Mouse (Mus musculus) cerebellum, postnatal 14 days (tissue): ENCODE results near the gene Prkag3.

ENCODE experiments used
- DNase-seq, 2 experiments: peaks; one replicate each; pipeline ENCODE4 v3.0.0; 2021; ENCODE audit warnings: mixed read lengths in 2 of 2

The Prkag3 gene

DNA sequence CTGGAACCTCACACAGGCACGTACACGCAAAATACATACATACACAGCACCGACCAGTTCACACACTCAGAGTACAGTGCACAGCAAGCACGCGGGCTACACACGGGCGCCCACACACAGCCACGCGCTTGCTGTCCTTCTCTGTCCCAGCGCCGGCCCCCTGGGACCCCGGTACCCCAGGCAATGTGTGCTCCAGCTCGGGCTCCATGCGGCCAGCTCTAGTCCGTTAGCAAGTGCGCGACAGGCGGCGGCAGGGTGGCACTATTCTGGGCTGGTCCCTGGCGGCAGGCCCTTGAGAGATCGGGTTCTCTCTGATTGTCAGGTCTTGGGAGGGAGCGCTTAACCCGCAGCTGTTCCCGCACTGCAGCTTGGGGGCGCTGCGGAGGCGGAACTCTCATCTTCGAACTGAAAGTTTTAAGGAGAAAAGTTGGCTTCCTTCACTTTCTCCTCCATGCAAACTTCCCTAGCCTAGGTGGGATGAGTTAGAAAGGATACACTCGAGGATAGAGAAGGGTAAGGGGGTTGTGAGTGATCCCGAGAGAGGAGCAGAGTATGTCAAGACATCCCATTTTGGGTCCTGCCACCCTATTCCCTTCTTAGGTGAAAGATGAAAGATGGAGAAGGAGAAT is at the start of gene Prkag3:
Gene Prkag3 (minus strand): TSS at position 579 of the 629 bp plus-strand sequence.
- DNase-seq: peak; percentile 15 to 56

DNA sequence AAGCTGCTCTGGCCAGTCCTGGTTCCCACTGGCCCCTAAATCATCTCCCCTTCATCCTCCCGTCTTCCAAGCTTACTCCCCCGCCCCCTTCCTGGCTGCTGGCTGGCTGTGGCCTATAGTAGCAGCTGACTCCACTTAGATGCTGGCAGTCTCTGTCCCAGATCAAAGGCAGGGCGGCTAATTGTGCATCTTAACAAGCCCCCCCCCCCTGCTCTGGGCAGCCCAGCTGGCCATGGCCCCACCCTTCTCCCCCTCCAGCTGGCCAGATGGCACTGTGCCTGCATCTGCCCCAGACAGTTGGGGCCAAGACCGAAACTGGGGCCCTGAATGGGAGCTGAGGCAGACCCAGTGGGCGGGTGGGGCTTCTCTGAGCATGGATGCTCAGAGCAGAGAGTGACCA is 48.4 kb upstream of the Prkag3 start:
- DNase-seq: peak; percentile 54 to 68

DNA sequence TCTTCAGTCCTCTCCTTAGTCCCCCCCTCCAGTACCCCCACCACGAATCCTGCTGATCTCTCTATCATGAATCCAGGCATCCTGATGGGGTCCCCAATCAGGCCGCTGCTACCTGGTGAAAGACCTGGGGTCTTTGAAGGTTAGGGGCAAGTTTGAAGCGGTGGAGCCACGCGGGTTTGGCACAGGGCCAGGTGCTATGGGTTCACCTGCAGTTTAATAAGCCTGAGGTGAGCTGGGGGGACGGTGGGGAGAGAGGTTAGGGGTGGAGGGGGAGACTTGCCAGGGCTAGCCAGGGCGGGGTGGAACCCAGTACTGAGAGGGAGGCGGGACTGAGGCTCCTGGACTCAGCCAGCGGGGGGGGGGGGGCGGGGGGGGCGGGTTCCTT is 46.1 kb upstream of the Prkag3 start:
- peak in 1 of 2 experiments; percentile 50 for DNase-seq

DNA sequence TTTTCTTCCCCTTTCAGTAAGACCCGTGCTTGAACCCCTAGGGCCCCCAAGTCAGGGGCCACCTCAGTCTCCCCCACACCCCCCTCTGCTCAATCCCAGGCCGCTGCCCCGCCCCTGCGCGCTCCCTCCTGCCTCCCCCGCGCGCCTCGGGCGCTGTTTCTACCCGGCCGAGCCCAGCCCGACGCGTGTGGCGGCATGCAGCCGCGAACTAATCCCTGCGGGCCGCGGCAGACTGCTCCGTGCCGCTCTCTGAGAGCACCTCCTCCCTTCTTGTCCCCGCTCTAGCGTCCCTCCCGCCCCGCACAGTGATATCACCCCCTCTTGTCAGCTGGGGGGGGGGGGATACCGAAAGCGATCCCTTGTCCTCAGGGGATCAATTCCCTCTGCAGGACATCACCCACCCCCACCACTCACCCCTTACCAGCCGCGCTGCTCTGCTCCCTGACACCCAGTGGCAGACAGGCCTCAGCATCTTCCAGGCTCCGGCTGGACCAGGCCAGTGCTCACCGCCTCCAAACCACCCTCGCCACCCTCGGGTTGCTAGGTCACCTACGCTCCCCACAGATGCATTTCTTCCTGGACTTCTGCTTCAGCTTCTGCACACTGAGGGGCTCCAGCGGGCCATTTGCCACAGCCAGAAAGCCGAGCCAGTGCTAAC is 45.6 kb upstream of the Prkag3 start:
- DNase-seq: no peak

DNA sequence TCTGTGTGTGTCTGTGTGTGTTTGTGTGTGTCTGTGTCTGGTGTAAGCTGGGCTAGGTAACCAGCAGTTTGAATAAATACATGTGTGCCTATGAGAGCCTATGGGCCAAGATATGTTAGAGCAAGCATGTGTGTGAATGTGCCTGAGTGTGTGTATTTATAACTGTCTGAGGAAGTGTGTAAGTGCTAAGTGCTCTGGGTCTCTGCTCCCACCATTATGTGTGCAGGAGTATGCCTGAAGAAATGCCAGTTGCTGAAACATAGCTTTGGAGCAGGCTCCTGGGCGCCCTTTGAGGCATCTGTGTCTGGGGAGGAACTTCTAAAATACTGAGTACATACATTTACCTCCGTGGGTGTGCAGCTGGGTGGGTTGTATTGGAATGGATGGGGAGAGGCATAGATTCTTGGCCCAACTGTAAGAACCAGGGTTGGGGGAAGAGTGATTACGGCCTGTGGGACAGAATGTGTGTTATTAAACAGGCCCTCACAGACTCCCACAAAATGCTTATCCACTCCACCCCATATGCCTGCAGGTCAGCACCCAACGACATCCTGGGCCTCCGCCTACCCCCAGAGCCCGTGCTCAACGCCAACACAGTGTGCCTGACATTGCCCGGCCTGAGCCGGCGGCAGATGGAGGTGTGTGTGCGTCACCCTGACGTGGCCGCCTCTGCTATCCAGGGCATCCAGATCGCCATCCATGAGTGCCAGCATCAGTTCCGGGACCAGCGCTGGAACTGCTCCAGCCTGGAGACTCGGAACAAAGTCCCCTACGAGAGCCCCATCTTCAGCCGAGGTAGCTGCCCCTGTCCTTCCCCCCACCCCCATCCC is 44.0 kb upstream of the Prkag3 start:
- peak in 1 of 2 experiments; percentile 38 for DNase-seq

DNA sequence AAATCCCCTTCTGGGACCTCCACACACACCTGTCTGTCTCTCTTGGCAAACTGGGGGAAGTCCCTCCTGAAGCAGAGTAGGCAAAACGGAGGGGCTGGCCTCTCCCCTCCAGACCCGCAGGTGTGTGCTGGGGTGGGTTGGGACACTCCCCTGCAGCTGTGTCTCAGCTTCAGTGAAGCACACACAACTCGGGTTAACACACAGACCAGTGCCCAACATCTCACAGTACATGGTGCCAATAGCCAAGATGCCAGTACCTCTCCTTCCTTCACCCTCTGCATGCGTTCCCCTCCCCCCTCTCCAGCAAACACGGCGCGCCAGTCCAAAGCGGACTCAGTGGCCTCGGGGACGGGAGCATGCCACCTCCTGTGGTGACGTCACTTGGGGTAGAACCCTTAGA is 42.2 kb upstream of the Prkag3 start, which contains the start of gene Wnt10a:
Gene Wnt10a (plus strand): TSS at position 268 of the 400 bp plus-strand sequence.
- peak in 1 of 2 experiments; percentile 30 for DNase-seq

DNA sequence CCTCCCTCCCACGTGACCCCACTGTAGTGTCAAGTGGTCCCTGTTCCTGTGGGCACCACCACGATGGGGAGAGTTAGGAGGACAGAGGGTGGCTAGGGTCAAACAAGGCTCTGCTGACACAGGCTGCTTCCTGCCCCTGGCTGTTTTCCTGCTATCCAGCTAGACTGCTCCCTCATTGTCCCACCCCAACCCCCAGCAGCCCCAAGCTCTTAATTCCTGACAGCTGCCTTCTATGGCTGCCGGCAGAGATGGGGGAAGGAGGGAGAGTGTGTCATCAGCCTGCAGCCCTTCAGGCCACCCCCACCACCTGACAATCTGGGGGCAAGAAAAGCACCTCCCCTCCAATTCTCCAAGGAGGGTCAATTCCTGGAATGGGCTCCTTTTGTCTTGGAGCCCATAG is 41.1 kb upstream of the Prkag3 start:
- no peak for DNase-seq

DNA sequence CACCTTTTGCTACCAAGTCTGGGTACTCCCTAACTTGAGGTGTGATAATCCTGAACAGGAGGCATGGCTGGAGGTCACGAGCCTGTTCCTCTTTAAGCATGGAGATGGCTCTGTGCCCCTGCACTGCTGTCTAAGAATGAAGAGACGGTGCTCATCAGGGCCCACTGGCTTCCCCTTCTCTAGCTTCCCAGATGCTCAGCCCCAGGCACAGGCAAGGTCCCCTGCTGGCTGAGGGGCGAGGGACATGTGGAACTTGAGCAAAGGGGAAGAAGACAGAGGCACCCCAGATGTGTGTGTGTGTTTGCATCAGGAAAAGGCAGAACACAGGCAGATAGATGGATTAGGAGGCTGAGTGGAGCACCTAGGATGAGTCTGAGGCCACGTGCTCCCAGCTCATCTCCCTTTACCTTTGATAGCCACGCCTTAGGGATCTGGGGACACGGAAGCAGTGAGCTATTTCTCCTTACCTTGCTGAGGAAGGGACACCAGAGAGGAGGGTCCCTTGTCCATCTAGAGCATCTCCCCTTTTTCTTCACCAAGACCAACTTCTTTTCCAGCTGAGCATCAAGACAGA is 39.7 kb upstream of the Prkag3 start:
- DNase-seq: no peak

DNA sequence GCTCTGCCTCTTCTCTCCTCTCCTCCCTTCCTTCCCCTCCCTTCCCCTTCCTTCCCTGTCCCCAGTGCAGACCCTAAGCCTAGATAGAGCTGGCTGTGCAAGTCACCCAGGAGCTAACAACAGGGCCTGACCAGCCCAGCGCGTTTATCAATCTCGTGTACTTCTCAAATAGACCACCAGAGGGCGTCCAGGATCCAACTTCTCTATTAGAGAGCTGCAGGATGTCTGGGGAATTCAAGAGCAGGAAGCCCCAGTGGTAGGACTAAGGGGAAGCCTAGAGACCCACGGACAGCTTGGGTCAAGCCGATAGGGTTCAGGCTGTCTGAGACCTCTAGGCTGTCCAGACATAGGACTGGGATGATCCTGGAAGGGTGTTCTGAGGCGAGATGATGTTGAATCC is 38.8 kb upstream of the Prkag3 start:
- peak; percentile 89 to 91 for DNase-seq

DNA sequence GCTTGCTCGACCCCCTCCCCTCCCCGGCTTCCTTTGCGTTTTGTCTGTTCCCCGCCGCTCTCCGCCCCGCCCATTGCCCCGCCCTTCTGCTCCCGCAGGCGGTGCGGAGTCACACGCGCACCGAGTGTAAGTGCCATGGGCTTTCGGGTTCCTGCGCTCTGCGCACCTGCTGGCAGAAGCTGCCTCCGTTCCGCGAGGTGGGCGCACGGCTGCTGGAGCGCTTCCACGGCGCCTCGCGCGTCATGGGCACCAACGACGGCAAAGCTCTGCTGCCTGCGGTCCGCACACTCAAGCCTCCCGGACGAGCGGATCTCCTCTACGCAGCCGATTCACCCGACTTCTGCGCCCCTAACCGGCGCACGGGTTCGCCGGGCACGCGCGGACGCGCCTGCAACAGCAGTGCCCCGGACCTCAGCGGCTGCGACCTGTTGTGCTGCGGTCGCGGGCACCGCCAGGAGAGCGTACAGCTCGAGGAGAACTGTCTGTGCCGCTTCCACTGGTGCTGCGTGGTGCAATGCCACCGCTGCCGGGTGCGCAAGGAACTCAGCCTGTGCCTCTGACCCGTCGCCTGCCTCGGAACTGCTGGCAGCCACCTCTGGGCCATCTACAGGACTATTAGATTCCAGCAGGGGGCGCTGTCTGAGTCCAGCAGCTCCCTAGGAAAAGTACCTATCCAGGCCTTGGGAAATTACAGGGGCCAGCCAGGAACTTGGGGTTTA is 35.2 kb upstream of the Prkag3 start:
- DNase-seq: peak; percentile 56 to 78

DNA sequence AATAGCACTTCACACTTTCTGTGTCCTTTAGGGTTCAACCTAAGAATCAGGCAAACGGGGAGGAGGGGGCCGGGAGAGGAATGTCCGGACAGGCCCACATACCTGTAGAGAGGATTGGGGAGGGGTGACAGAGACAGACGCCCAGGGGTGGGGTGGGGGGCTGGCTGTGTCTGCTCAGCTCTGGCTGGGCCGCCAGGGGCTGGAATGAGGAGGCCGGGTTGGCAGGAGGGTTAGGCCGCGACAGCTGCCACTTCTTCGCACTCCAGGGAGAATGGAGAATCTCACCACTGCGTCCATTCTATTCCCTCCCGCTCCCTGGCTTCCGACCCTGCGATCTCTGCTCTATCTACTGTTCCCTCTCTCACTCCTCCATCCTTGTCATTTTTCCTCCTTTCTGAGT is 34.5 kb upstream of the Prkag3 start:
- no peak for DNase-seq

DNA sequence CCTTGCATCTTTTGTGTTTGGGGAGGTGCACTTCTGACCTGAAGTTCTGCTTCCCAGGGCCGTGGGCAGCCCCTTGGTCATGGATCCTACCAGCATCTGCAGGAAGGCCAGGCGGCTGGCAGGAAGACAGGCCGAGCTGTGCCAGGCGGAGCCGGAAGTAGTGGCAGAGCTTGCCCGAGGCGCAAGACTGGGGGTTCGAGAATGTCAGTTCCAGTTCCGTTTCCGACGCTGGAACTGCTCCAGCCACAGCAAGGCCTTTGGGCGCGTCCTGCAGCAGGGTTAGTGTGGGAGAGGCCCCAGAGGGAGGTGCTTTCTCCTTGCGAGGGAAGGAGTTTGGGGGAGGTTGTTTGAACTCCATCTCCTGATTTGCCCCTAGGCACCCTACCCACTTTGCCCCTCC is 33.0 kb upstream of the Prkag3 start:
- DNase-seq: no peak

DNA sequence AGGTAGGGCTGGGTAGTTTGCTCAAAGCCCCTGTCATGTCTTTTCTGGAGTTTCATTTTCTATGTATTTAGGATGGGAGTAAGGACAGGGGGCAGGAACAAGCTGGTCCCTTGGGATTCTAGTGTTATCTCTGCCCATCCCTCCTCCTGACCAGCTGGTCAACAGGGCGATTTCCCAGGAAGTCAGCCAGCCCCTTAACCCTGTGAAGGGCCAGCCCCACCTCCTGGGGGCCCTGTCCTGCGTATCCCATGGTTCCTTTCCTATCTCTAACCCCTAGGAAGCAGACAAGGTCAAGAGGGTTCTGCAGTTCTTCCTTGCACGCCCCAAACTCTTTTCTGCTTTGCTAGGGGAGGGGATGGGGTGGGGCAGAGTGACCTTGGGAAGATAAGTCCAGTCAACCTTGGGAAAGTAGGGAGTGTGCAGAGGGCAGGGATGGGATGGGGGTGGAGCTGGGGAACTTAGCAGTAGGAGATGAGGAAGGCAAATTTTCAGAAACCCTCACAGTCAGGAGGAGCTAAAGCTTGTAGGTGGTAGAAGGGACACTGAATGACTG is 30.0 kb upstream of the Prkag3 start:
- no peak for DNase-seq

DNA sequence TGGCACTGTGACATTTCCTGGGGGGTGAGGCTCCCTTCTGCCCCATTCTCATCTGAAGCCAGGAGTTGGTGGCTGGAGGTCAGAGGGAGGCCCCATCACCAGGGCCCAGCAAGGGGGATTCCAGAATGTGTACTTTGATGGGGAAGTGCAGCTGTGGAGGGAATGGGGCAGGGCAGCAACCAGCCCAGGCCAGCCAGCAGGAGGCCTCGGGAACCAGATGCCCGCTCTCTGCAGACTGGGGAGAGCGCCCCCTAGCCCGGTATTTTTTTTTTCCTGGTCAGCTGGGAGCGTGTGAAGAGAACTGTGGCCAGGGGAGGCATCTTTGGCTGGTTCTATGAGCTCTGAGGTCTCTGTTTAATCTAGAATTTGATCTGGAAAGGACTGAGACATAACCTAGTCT is 26.8 kb upstream of the Prkag3 start:
- peak in 1 of 2 experiments; percentile 47 for DNase-seq

DNA sequence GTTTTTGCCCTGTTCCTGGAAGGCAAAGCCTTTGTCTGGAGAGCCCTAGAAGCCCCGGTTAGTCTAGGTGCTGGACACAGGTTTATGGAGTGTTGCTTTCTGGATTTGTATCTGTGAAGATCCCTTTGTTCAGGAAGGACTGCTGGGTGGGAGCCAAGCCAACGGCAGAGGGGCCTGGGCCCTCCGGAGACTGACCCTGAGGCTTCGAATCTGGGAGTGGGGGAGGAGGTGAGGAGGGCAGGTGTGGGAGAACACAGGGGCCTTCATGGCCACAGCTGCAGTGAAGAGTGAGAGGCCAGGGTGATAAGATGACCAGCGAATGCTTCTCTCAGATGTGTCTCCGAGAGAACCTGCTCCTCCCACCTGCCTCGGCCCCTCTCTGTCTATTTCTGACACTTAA is 25.0 kb upstream of the Prkag3 start:
- no peak for DNase-seq

DNA sequence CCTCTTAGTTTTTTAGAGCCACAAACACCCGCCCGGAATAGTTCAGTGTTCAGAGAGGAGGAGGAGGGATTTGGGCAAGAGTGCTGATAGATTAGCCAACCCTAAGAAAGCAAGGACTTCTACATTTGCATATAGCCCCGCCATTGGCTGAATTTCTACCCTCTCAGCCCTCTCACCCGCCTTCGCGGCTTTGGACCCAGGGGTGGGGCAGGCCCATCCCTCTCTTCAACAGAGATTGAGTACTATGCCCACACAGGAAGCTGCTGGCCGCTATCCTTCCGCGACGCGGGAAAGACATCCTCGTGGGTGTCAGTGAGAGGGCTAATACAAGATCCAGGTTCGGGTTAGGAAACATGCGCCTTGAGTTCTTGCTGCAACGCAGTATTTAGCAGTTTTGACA is 24.1 kb upstream of the Prkag3 start:
- peak; percentile 74 to 76 for DNase-seq

DNA sequence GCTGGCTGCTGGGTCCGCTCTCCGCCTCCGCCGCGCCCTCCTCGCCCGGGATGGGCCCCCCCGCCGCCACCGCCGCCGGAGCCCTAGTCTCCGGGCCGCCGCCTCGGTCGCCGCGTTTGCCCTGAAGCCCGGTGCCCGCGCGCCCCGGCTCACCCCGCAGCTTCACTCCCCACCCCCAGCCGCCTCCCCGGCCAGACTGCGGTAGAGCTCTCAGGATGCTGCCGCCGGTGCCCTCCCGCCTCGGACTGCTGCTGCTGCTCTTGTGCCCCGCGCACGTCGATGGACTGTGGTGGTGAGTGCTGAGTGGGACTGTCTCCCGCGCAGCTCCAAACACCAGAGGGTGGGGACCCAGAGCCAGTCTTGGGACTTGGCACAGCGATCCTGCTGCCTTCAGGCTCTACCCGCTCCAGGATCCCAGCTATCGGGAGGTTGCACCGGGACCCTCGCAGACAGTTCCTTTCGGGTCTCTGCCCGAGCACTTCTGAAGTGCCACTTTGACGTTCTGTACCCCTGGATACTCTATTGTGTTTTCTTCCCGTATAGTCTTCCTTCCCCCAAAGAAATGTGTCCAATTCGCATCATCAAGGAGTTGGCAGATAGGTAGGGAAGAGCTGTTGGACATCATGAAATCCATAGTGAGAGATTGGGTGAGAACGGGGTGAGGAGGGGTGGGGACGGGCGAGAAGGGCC is 23.1 kb upstream of the Prkag3 start:
- no peak for DNase-seq

DNA sequence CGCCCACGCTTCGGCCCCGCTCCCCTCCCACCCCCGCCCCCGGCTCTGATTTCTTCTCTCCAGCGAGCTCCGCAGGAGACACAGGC is 22.7 kb upstream of the Prkag3 start, which contains the start of gene Wnt6:
Gene Wnt6 (plus strand): TSS at position 48 of the 86 bp plus-strand sequence.
- DNase-seq: no peak

DNA sequence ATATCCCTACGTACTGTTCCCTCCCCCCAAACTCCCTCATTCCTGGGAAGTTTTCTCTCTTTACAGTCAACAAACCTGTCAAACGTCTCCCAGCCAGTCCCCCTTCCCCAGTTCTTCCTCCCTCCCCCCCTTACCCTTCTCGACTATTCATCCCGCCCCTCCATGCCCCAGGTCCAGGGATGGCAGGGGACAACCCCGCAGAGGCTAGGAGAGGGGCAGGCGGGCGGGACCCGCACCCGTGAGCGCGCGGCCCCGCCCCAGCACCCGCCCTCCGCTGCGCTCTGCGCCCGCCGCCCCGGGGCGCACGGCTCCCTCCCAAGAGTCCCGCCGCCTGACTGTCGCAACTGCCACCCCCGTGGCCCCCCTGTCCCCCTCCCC is 22.4 kb upstream of the Prkag3 start:
- no peak for DNase-seq

DNA sequence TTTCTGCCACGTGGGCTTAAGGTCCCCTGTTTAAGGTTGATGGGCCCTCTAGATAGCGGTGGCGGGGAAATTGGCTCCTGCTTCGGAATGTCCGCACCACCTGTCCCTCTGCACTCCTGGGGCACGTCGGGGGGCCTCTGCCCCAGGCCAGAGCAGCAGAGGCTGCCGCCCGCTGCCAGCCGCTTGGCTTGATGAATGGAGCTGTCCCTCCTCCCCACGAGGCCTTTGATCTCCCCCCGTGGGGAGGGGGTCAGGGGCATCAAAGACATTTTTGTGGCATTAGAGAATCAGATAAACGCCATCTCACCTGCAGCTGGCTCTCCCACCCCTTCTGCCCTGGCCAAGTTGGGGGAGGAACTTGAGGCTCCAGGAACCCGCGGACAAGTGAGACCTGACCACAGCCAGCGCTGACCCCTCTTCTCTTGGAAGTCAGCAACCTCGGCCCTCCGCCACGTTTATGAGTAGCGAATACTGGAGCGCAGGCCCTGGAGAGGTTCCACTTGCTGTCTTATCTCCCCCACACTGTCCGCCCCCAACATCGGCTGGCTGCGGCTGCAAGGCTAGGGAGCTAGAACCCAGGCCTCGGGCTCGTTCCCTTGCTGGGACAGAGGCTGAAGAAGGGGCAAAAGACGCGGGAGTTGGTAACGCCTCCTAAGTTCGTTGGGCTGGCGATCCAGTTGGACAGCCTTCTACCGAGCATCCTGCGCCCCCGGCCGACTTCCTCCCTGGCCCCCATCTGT is 21.9 kb upstream of the Prkag3 start:
- no peak for DNase-seq

DNA sequence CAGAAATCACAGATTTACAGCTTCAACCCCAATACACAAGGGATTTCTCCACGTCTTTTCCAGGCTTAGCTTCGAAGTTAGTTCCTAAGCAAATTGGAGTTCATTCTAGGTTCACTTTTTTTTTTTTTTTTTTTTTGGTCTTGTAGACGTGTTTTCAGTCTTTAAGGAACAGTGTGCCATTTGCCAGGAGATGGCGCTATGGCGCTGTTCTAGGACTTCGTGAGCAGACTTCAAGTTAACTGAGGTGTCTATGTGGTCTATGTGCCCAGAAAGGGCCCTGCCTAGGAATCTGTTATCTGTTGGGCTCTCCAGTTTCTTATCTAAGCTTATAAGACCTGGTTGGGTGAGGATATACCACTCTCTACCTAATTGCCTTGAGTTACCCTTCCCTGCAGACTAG is 14.1 kb upstream of the Prkag3 start:
- DNase-seq: peak; percentile 67 to 80

DNA sequence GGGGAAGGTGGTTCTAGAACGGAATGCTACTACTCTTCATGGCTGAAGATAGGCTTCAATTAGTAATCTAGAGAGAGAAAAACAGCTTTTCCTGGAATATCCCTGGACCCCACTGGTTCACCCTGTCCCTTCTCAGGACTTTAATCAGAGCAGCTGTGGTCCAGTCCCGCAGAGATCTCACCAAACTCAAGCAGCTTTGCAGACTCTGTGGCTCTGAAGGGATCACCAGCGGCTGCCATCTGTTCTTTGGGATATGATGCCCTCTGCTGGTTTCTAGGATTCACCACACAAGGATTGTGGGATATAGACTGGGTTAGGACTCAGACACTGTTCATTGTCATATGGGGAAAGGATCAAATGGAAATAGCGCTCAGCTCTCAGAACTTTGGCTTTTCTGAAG is 10.8 kb upstream of the Prkag3 start:
- DNase-seq: peak; percentile 47 to 52
